Mouse (Mus musculus) intestine, embryonic 14.5 days (tissue): Measurements from ENCODE around the gene Zfp345. TPM values are rescaled to one million over a fixed set of nuclear protein-coding genes. Genes with fewer than 3 reads are reported as not detected.
A peak's percentile ranks its signal among the peaks of the same experiment; 100 is the strongest.
"Not testable (repeated sequence)": the region's sequence is repeated elsewhere in the genome, so short reads cannot be mapped to it uniquely, and the experiment has no call there.

Experiments
- ATAC-seq: fragments of 200-750 bp; cut with Nextera tagmentation; replicated peaks from 2 replicates; pipeline ENCODE4 v1.8.0; 2017; ENCODE audit warnings: low read depth, moderate number of reproducible peaks, moderate TSS enrichment, moderate library complexity; ENCODE audit not compliant: low FRiP score, low TSS enrichment
- DNase-seq: peaks from one replicate; pipeline ENCODE4 v3.0.0-alpha.2; 2018; ENCODE audit warnings: low spot score
- H3K27ac ChIP-seq: fragments of 300-500 bp; sonication (generic); 2 replicates; pipeline ENCODE4 v1.5.1; 2014; ENCODE audit warnings: low read depth, mild to moderate bottlenecking, control low read depth
- H3K27me3 ChIP-seq: fragments of 300-500 bp; sonication (generic); replicated peaks from 2 replicates; pipeline ENCODE4 v1.6.1; 2014; ENCODE audit warnings: low read length, control low read depth; ENCODE audit not compliant: control insufficient read depth, insufficient read depth
- H3K36me3 ChIP-seq: fragments of 300-500 bp; sonication (generic); 2 replicates; pipeline ENCODE4 v1.6.1; 2014; ENCODE audit warnings: low read length, control low read depth; ENCODE audit not compliant: control insufficient read depth, insufficient read depth
- H3K4me1 ChIP-seq: fragments of 300-500 bp; sonication (generic); replicated peaks from 2 replicates; pipeline ENCODE4 v1.6.1; 2014; ENCODE audit warnings: low read length, control low read depth, mixed read lengths; ENCODE audit not compliant: control insufficient read depth, insufficient read depth
- H3K4me2 ChIP-seq: fragments of 300-500 bp; sonication (generic); 2 replicates; pipeline ENCODE4 v1.6.1; 2014; ENCODE audit warnings: low read length
- H3K4me3 ChIP-seq: fragments of 300-500 bp; sonication (generic); 2 replicates; pipeline ENCODE4 v1.5.1; 2014; ENCODE audit warnings: low read depth, low read length, control low read depth, mixed read lengths
- H3K9ac ChIP-seq: fragments of 300-500 bp; sonication (generic); 2 replicates; pipeline ENCODE4 v1.6.1; 2014; ENCODE audit warnings: mild to moderate bottlenecking, low read length
- H3K9me3 ChIP-seq: fragments of 300-500 bp; sonication (generic); 2 replicates; pipeline ENCODE4 v1.6.1; 2016; ENCODE audit warnings: low read length, control low read depth; ENCODE audit not compliant: control insufficient read depth
- WGBS: fragments of 180-500 bp; shearing (Covaris S2); extraction: QIAGEN DNeasy Blood & Tissue Kit; methylation state at CpG from one replicate; pipeline ENCODE4 v1.1.7; 2014; 5-methylcytosine and 5-hydroxymethylcytosine counted together
- polyA plus RNA-seq: library from polyadenylated mRNA; unstranded; fragments of >200 nt; fragmentation: Nextera tagmentation; extraction: Ambion mirVana; gene quantifications from 2 replicates; pipeline ENCODE4 v1.2.1, GENCODE M21; 2014

Gene Zfp345
- polyA plus RNA-seq: 0.07 and 0.16 TPM in 2 replicates

DNA sequence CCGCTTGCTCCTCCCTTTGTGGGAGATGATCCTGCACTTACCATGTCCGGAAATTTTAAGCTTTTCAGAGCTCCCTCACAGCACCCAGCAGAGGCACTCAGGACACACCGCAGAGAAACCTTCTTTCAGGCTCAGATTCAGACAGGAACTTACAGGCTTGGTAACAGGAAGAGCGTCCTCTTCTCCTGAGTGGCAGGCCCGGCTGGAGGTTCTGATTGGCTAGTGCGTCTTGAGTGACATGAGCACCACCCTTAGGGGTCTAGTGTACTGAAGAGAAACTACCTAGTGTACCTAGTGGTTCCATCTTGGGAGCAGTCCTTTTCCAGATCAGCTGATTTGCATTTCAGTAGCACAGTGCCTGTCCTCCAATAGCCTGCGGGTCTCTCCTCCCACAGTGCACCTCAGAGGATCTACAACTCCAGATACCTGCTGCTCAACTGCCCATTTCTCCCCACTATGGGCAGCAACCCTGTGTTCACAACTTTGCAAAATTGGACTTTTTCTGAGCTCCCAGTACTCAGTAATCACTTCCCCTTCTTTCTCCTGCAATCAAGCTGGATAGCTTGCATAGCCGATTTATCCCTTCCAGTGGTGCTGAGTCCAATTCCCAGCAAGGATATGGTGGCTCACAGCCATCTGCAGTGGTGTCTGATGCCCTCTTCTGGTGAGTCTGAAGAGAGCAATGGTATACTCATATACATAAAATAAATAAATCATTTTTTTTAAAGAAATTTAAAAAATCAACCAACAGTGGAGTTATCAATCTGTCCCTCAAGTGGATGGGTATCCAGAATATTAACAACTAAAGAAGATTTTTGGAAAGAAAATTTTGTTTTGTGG lies at the start of gene Zfp345:
Gene Zfp345 (minus strand): TSS at position 153 of the 840 bp plus-strand sequence.
- WGBS: 72% methylated on average over 8 of the region's 8 CpGs
- ATAC-seq, H3K9ac ChIP-seq, H3K27ac ChIP-seq, H3K4me1 ChIP-seq, H3K4me3 ChIP-seq, H3K9me3 ChIP-seq, H3K4me2 ChIP-seq, H3K36me3 ChIP-seq, DNase-seq, H3K27me3 ChIP-seq: not testable (repeated sequence)

DNA sequence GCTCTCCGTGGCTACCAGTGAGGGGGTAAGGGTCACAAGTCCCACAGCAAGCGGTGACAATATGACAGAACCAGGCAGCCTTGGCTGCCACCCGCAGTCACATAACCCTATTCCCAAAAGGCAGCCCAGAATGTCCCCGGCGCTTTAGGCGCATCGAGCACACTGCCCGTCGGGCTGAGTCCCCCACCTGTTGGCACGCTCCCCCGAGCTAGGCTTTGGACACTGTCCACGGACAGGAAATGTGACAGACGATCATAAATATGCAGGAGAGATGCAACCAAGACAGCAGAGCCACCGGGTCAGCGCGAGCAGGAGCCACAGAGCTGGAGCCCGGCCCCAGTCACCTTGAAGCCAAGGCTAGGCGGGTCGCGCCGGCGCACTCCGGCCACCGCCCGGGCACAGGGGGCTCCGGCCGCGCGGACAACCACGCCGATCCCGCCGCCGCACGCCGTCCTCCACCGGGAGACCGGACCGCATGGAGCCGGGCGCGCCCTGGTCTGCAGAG lies 40.9 kb upstream of the Zfp345 start:
- Histone ChIP-seq H3K27me3 (peaks cover 10% of the 10 kb centered on the region; the same call in 1 of the 2 replicates), H3K36me3 (no peaks in the 10 kb centered on the region), H3K4me3 (peak overlapping the region; percentile 38), H3K9me3 (no peaks in the 10 kb centered on the region), H3K9ac (peak overlapping the region; percentile 32; the same call in 1 of the 2 replicates), H3K27ac (no peak overlapping the region), H3K4me1 (no peaks in the 10 kb centered on the region), H3K4me2 (peak overlapping the region; percentile 79)
- WGBS: 3% methylated on average over 38 of the region's 42 CpGs
- peak; percentile 58 for DNase-seq
- ATAC-seq: peak; percentile 71

GRCm38 (mm10) chr2:150512837-150513236 lies 27.9 kb upstream of the Zfp345 start:
- no peak overlapping the region for H3K9ac ChIP-seq
- DNase-seq (no peak), ATAC-seq (no peak)
- no peaks in the 10 kb centered on the region for H3K36me3 ChIP-seq
- WGBS: 78% methylated on average over 3 of the region's 3 CpGs
- no peak overlapping the region for H3K27ac ChIP-seq
- no peak overlapping the region for H3K4me3 ChIP-seq
- no peaks in the 10 kb centered on the region for H3K27me3 ChIP-seq
- no peaks in the 10 kb centered on the region for H3K4me1 ChIP-seq
- H3K9me3 ChIP-seq: no peaks in the 10 kb centered on the region
- no peak overlapping the region for H3K4me2 ChIP-seq

GRCm38 (mm10) chr2:150500124-150500973 lies 15.5 kb upstream of the Zfp345 start:
- WGBS: 40% methylated on average over 60 of the region's 60 CpGs
- H3K4me2 ChIP-seq: peak overlapping the region; percentile 42
- H3K27me3 ChIP-seq, H3K4me1 ChIP-seq, H3K27ac ChIP-seq, H3K36me3 ChIP-seq, H3K9me3 ChIP-seq, H3K4me3 ChIP-seq, H3K9ac ChIP-seq: not testable (repeated sequence)
- DNase-seq (peak; percentile 51), ATAC-seq (0 out of 2 replicates have a peak, but pooled peaks have one; percentile 27)

GRCm38 (mm10) chr2:150493031-150493430 lies 8.1 kb upstream of the Zfp345 start:
- WGBS: 86% methylated on average over 2 of the region's 2 CpGs
- Histone ChIP-seq H3K9ac (no peak overlapping the region), H3K9me3 (no peaks in the 10 kb centered on the region), H3K4me3 (no peak overlapping the region), H3K4me2 (no peak overlapping the region), H3K27ac (no peak overlapping the region), H3K4me1 (no peaks in the 10 kb centered on the region), H3K36me3 (no peaks in the 10 kb centered on the region), H3K27me3 (no peaks in the 10 kb centered on the region)
- no peak for ATAC-seq
- no peak for DNase-seq

- H3K4me1 ChIP-seq, H3K36me3 ChIP-seq, H3K9me3 ChIP-seq, H3K27me3 ChIP-seq: not testable (repeated sequence)
- H3K9ac ChIP-seq: peak within 1 kb of the TSS; percentile 43; the same call in 1 of the 2 replicates
- H3K27ac ChIP-seq: peak within 1 kb of the TSS; percentile 67
- ATAC-seq (peak; percentile 99), DNase-seq (peak; percentile 78)
- H3K4me2 ChIP-seq: peak within 1 kb of the TSS; percentile 50
- under 1% methylated on average over 18 of the region's 18 CpGs for WGBS
- H3K4me3 ChIP-seq: peak within 1 kb of the TSS; percentile 36
Observed at GRCm38 (mm10) chr2:150451180-150451919, 33.5 kb downstream of the Zfp345 start, which contains the start of gene Zfp442. Zfp442 (minus strand) TSS chr2:150451486.

GRCm38 (mm10) chr2:150439084-150439483 lies 45.8 kb downstream of the Zfp345 start:
- H3K9me3 ChIP-seq, ATAC-seq, H3K27me3 ChIP-seq, H3K4me2 ChIP-seq, H3K9ac ChIP-seq, DNase-seq, H3K36me3 ChIP-seq, H3K4me3 ChIP-seq, H3K27ac ChIP-seq, H3K4me1 ChIP-seq: not testable (repeated sequence)
- WGBS: 84% methylated on average over 1 of the region's 1 CpGs
